Mouse (Mus musculus) gastrocnemius, postnatal 14 days (tissue): ENCODE measurements around the gene Gm5136. TPM values are rescaled to one million over a fixed set of nuclear protein-coding genes. Genes with fewer than 3 reads are reported as not detected.

Experiments
- DNase-seq: peaks from one replicate; pipeline ENCODE4 v3.0.0; 2021; ENCODE audit warnings: mixed read lengths
- intact Hi-C: fragments of 180-260 bp; cut with DNase I; formaldehyde crosslinking; loops from one replicate; pipeline ENCODE4 v1.15.1; 2025; ENCODE audit warnings: low total_unique reads
- long read RNA-seq, 2 experiments: library from polyadenylated mRNA; stranded (forward); transcript quantifications; one replicate each; pipeline ENCODE4 v2.0.0; 2021
- total RNA-seq, 2 experiments: library from RNA; stranded (reverse); gene quantifications; 2 replicates each; pipeline ENCODE4 v1.2.3; 2021

Gene Gm5136
- not detected for total RNA-seq
- long read RNA-seq, experiment 1 = 0 reads
- long read RNA-seq, experiment 2 = 0 reads

DNA sequence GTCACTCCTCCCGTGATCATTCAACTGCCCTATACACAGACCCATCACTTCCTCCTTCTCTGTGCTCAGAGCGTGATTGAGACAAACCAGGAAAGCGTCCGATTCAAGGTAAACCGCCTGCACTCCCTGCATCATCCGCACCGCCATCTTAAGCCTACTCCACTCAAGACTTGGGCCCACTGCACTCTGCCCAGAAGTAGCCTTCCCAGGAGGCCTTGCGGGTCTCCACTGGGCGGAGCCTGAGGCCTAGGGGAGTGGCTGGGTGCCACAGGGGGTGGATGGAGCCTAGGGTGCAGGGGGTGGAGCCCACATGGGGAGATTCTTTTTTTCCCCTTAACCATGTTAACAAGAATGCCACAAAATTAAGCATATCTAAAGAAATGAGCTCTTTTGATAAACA, at the start of gene Gm5136:
TSS of gene Gm5136 (minus strand) at position 215 of the 400 bp plus-strand sequence.
- intact Hi-C loops = no loop called here
- DNase-seq = no peak

DNA sequence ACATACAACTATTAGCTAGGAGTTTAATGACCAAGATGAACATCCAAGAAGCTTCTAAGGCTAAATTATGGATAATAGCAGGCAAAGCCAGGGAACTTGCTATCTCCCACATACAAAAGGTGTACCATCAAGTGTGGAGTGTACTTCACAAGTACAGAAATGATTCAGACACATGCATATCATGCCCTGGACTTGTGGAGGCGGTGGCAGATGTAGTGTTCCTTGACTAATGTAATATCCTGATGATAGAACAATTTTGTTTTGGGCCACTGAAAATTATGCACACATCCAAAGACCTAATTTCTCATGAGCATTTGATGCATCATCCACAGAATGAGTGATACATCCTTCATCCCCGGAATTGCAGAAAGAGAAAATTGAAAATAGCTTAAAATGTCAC, 43.8 kb upstream of the Gm5136 start:
- intact Hi-C loops = no loop called here
- no peak for DNase-seq

DNA sequence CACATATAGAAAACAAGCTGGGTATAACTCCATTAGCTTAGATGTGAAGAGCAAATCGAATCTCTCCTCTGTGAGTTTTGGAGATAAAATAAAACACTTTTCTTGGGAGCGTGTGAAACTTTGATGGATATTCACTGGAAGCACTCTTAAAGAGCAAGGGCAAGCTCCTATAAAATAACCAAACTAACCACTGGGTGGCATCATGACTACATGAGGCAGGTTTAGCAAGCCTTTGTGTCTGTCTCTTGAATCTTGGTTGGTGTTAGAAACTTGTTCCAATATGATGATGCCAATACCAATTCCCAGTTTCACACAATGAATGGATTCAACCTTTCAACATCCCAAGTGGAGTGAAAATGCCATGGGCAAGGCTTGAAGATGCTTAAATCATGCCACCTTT, 34.0 kb upstream of the Gm5136 start:
- no peak for DNase-seq

DNA sequence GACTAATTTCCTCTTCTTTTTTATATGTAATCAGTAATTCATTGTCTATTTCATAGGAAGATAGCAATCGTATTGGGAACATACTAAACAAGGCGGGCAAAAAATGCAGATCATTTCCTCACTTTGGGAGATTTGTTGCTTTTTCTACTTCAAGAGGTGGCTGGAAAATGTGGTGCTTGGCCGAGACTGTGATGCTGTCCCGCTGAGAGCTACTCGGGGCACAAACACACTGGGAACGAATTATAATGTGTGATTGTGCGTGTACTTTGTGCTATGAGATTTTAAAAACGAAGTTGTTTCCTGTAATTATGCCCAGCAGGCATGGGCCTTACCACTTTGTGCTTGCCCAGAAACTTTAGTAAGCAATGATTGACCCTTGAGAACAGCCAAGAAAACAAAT, 29.0 kb upstream of the Gm5136 start:
- DNase-seq = no peak
- intact Hi-C loops = no loop called here

More for the DNA sequence above, 34.0 kb upstream of the Gm5136 start:
- intact Hi-C loops = no loop called here

DNA sequence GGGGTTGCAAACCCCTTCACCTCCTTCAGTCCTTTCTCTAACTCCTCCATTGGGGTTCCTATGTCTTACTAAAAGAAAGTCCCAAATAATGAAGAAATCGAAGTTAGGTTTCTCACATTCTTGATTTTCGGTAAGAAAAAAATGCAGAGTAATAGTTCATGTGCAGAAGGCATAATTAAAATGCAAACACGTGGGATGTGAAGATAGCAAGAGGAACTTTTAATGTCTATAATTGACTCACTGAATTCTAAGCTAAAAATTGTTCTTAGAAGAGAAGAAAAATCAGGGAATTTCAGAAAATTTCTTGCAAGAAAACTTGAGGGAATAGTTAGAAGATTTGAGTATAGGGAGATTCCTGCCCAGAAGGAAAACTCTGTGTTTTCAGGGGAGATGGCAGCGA, 26.4 kb upstream of the Gm5136 start:
- no peak for DNase-seq
- intact Hi-C loops = no loop called here

DNA sequence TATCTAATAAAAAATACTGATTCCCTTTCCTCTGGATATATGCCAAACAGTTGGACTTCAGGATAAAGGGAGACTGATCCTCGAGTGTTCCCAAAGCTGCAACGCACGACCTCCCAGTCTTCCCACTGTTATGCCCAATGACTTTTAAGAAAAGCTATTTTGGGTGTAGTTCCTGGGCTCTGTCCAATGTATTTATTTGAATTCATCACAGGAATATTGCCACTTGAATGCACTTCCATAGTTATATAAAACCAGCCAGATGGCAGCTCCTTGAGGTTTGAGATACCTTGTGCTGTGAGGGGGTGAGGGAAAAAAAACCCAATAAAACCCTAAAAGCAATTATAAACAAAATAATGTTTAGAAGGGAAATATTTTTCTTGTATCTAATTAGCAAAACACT, 24.9 kb upstream of the Gm5136 start:
- intact Hi-C loops = no loop called here
- no peak for DNase-seq

DNA sequence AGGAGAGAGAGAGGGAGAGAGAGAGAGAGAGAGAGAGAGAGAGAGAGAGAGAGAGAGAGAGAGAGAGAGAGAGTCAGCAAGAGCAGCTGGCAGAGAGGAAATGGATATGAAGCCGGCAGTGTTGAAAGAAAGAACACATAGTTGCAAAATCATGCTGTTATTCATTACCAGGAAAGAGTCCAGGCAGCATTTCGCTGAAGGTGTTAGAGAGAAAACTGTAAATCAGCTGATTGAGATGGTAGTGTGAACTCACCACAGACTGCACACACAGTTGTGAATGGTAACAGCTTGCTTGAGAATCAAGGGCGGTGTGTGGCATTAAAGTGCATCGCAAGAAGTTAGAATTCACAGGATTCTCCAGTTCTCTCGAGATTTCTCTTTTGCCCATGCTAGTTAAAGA, 10.6 kb upstream of the Gm5136 start:
- DNase-seq = no peak
- intact Hi-C loops = no loop called here

DNA sequence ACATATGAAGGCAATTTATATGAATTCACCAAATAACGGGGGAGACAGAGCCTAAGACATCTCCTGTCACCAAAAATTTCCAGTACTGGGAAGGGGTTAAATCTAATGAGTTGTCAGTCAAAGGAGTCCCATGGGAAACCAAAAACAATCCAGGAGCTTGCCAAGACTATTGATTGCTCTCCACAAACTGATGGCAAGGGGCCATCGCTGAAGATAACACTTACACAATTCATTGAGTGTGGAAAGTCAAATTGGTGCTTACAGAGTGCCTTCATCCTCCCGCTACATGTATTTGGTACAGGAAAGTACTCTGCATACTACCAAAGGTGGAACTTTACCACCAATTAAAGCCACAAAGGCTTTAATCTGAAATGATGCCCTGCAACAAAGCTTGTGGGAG, 5.7 kb upstream of the Gm5136 start:
- no peak for DNase-seq
- intact Hi-C loops = no loop called here

DNA sequence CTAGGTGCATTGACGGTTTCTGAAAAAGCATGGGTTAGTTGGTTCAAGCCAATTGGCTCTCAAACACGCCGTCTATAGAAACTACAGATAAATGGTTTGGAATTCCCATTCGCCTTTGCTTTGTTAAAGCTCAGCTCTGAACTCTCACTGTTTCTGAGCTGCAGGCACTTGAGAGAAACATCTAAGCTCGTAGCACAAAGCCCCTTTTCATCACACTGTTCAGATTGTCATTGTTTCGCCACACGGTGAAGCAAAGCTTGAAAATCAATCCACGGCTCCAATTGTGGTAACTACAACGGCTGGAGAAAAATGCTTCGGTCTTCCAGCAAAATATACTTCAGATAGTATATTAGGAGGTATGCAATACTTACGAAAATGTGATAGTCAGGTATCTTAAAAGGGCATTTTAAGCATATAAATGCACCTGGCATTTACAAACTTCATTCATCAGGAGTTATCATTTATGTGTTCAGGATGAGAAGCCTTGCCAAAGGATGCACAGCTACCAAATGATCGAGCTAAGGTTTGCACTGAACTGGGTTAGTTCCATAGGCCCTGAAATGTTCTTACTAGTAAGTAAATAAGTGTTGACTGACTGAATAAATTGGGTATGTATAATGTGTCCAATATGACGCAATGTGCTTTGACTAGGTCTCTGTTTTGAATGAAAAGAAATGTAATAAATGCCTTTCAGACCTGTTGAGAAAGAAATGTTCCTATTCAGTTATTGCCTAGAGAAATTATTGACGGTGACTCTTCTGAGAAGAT, 1.6 kb upstream of the Gm5136 start:
- intact Hi-C loops = no loop called here
- DNase-seq = no peak

DNA sequence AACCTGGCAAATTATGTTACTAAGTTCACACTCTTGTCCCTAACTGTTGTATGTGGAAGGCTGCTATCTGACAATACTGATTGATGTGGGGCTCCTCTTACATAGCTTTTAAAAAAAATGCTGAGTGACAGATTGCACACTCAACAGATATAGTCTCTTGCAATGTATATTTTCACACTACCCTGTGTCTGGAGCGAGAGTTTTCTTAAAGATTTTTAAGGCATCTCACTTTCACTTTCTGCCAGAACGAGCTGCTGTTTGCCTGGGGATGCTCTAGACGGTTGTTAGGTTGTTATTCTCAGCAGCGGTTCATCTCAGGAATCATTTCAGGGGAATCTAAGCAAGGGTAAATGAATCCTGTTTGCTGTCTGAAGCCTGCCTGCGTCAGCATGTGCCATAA, 2.9 kb downstream of the Gm5136 start:
- DNase-seq = no peak
- intact Hi-C loops = no loop called here

DNA sequence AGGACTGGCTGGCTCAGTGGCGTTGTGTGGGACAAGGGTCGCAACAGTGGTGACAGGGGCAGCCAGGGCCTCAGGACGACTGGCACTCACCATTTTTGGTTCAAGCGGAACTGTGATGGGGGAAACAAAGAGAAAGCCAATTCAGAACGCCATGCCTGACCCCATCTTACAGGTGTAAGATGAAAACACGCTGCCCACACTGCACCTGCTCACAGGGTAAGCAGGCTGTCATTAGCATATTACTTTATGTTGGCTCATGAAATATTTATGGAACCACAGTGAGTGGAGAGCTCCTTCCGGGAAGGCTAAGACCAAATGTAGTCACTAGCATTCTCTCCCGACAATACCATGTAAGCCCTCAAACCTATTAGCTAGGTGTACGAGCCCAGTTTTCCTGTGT, 9.0 kb downstream of the Gm5136 start:
- intact Hi-C loops = no loop called here
- no peak for DNase-seq

DNA sequence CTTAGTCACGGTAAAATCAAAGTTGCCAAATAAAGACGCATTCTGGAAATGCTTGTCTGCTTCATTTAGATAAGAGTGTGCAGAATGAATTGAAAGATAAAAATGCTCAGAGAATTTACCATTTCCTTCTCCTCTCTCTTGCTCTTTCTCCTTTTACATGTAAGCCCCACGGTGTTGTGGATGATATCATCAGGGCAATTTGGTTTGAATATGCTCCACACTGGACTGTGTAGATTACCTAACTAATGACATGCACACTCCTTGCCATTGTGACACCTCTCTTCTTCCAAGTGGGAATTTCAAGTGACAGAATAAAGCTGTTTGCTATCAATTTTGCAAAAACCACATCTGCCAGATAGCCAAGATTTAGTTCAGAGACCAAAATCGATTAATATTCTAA, 13.3 kb downstream of the Gm5136 start:
- no peak for DNase-seq
- intact Hi-C loops = no loop called here

DNA sequence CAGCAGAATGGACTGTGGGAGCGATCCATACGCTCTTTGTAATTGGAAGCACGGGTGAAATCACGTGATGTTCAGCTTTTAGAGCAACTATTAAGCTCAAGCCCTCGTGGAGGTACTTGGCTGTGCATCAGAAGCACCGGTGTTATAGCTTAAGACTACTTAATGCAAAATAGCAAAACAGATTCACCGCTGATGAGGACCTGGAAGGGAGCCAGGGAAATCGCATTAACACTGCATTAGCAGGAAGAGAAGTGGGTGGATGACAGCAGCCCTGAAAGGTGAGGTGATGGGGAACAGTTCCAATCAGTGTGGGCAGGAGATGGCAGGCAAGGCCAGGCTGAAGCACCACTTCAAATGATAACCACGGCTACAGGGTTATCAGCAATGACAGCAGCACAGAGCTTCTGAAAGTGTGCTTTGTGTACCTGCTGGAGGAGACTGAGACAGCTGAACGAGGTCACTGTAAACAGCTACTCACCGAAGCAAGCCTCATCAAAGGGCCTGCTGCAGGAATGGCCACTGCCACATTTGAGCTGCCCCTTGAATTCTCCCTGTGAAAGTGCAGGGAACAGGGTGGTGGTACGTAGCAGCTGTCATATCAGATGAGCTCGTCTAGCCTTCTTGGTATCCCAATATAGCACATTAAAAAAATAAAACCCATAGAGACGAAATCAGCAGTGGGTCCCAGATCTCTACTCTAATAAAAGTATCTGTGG, 20.1 kb downstream of the Gm5136 start:
- no peak for DNase-seq
- intact Hi-C loops = no loop called here

DNA sequence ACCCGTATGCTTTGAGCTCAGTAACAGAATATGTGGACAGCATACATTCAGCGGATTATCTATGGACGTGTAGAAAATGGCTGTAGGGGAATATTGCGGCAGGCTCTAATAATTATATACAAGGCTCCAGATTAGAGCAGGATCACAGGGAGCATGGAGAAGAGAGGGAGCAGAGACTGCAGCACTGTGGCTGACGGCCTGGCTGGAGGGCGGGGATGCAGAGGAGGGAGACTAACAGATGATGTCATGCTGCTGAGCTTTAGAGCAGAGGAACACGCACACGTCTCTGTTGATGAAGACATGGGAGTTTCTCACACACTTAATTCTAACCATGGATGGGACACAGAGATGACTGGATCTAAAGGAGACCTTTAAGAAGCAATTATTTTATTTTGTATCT, 22.9 kb downstream of the Gm5136 start:
- no peak for DNase-seq
- intact Hi-C loops = no loop called here

DNA sequence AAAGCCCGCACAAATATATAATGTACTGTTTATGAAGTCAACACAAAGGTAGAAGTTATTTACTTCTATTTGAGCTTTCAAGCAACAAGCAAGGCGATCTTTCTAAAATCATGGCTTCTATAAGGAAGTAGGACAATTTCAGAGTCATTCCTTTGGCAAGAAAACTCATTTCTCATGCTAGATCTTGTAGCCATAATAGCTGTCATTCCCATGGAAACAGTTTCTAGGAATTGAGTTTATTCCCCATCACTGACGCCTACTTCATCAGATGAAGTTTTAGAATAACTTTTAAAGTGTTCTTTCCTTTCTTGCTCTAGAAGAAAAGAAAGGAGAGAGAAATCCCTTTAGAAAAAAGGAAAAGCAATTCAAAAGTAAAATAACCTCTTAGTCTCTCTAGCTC, 31.0 kb downstream of the Gm5136 start:
- no peak for DNase-seq
- intact Hi-C loops = no loop called here

DNA sequence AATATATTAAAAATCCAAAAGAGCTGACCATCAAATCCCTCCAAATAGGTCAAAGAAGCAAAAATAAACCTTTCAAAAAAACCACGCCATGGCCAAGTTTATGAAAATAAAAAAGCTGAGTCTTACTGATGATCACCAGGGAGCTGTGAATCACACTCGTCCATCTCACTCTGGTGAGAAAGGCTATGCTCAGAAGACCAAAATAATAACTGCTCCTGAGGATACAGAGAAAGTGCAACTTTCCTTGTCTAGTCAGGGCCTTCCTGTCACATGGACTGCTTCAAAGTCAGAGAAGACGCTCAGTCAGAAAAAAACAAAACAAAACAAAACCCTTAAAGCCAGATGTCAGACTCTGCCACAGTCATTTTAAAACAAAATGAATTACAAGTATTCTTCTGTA, 39.7 kb downstream of the Gm5136 start:
- DNase-seq = no peak
- intact Hi-C loops = no loop called here

DNA sequence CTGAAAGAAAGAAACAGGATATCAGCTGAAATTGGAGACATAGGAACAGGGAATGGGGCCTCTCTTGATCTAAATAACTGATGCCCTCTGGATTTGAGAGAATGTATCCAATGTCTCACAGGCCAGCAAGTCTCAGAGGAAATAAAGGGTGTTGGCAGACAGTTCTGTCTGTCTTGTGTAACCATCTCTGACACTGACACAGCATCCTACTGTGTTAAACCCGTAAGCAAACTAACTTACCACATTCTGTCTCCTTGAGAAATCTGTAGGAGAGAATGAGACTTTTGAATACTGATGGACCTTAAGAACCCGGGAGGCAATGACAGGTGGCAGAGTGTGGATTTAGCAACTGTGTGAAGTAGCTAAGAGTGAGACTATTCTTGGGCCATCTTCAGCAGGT, 41.7 kb downstream of the Gm5136 start:
- no peak for DNase-seq

DNA sequence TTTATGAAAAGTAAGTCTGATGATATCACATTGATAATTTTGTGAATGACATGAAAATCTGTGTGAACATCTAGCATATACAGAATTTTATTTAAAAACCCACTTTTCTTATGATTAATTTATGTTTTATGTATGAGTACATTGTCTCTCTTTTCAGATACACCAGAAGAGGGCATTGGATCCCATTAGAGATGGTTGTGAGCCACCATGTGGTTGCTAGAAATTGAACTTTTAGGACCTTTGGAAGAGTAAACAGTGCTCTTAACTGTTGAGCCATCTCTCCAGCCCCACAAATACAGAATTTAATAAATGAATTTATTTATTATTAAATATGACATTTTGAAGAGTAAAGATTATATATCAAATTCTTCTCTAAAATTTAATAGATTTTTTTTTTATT, 42.3 kb downstream of the Gm5136 start:
- intact Hi-C loops = no loop called here
- DNase-seq = no peak

More for the DNA sequence above, 41.7 kb downstream of the Gm5136 start:
- intact Hi-C loops = no loop called here

DNA sequence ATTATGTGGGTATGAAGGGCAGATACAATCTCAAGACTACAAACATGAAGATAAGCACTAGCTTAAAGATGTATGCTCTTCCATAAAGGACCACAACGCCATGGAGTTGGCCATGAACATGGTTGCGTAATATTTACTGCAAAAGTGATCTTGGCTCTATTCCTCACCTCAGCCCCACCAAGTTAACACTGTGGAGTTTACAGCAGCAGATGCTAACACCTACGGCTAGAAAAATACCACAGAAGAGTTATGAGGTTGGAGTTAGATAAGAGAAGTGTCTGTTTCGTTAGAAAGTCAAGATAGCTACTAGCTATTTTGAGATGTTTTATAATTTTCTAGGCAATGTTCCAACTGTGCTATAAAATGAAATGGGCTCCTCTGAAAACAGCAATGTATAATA, 43.1 kb downstream of the Gm5136 start:
- DNase-seq = no peak
- intact Hi-C loops = no loop called here

DNA sequence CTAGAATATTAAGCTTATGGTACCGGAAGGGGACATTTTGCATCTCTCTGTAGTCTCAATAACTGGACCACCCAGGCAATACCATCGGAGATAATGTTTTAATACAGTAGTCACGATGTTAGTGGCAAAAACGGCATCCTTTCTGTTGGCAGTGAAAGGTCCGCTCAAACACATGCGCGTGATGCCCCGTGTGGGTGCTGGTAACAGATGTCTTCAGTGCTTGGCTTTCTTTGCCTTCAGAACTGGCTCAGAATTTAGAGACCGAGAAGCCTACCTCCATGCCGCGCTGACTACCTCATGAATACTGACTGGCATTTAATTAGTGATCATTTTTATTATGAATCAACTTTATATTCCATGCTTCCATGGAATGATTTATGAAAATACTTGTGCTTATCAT, 44.9 kb downstream of the Gm5136 start:
- intact Hi-C loops = no loop called here
- no peak for DNase-seq

DNA sequence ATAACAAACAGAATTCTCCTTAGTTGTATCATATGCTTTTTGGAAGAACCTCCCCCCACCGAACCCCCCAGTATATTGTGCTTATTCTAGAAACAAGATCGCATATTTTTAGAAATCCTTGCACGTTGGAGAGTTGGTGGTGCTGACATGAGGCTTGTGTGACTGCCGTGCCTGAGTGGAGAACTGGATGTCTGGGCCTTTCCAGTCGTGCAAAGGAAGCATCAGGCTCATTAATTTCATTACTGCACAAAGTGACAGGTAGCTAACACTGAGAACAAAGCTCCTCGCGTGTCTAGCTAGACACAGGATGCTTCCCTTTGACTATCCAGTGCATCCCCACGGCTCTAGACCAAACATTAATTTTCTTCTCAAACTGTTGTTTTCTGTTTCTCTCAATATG, 47.1 kb downstream of the Gm5136 start:
- intact Hi-C loops = no loop called here
- DNase-seq = no peak
